10 mouse cellular contexts compared by ENCODE assay signal in genomic region chr1:134764831-134765458, GRCm38 (mm10).
DNase-seq lines count a peak whose midpoint lies in the region; ATAC-seq and TF ChIP-seq lines count a peak whose summit lies in the region.
"Had no signal": no experiment of that assay in that cellular context is flagged by ENCODE, and none has a peak within 500 bp of the region (broad histone marks: within the 10 kb centered on the region; RNA-seq: fewer than 3 reads in every experiment).

No protein-coding gene starts in this region.

- H3K27ac ChIP-seq in kidney, postnatal 0 days: peak overlapping the region; percentile 51
- H3K27ac ChIP-seq: forebrain, embryonic 13.5 days had no signal

- H3K4me3 ChIP-seq in kidney, postnatal 0 days (replicated peaks; ENCODE audit: low read depth, low read length): no peak overlapping the region
- H3K4me3 ChIP-seq: forebrain, embryonic 13.5 days had no signal

- no peak overlapping the region for H3K9ac ChIP-seq in kidney, postnatal 0 days (ENCODE audit: low read depth, low read length)
- H3K9ac ChIP-seq: forebrain, embryonic 13.5 days had no signal

- TF ChIP-seq CTCF in kidney, postnatal 0 days (IDR thresholded peaks at IDR 0.05; ENCODE audit: low read depth): no peak; the same call in 1 of the 2 replicates

- no peaks in the 10 kb centered on the region for H3K9me3 ChIP-seq in kidney, postnatal 0 days (replicated peaks; ENCODE audit: low read length)
- H3K9me3 ChIP-seq: forebrain, embryonic 13.5 days had no signal

- 13% methylated on average over 7 of the region's 7 CpGs for WGBS in kidney, postnatal 0 days

- H3K4me1 ChIP-seq in kidney, postnatal 0 days (replicated peaks; ENCODE audit: insufficient read depth, low read length): no peaks in the 10 kb centered on the region; the same call in 1 of the 2 replicates
- H3K4me1 ChIP-seq: forebrain, embryonic 13.5 days had no signal

- H3K36me3 ChIP-seq in kidney, postnatal 0 days (ENCODE audit: insufficient read depth, low read length): no peaks in the 10 kb centered on the region

- no peak overlapping the region for H3K4me2 ChIP-seq in kidney, postnatal 0 days (ENCODE audit: low read length)
- H3K4me2 ChIP-seq: forebrain, embryonic 13.5 days had no signal

- H3K27me3 ChIP-seq in kidney, postnatal 0 days (ENCODE audit: insufficient read depth, low read length): no peaks in the 10 kb centered on the region
- H3K27me3 ChIP-seq: forebrain, embryonic 13.5 days had no signal

- DNase-seq in cerebellum, adult 11-12 months: peak; percentile 1
- DNase-seq in cerebellum, adult 18-20 months: no peak
- DNase-seq in kidney, postnatal 0 days (ENCODE audit: low spot score): peak; percentile 87
- DNase-seq in kidney, postnatal 36 days: no peak
- peak; percentile 35 for DNase-seq in 3T3-L1 (ENCODE audit: low read depth, low spot score)
- DNase-seq in ovary, postnatal 36 days (ENCODE audit: low spot score): no peak
- DNase-seq: adrenal gland, postnatal 36 days had no signal

- peak; percentile 47; the same call in 1 of the 2 replicates for ATAC-seq in kidney, postnatal 0 days (replicated peaks; ENCODE audit: low FRiP score, low read depth)
- peak; percentile 50 for ATAC-seq in megakaryocyte progenitor cell, adult 5-6 weeks (replicated peaks; ENCODE audit: poor library complexity)
- no peak for ATAC-seq in inflammation-experienced regulatory T-cells, adult 6 months
- ATAC-seq: forebrain, embryonic 13.5 days had no signal

Comparison
In these comparisons a context has a peak if more than half of its experiments do, and no peak if none do; other contexts are left out.
1. DNase-seq: peak in cerebellum, adult 11-12 months (single experiment), kidney, postnatal 0 days (single experiment) and 3T3-L1 (single experiment); none in cerebellum, adult 18-20 months (0 of 2), kidney, postnatal 36 days (0 of 2) and ovary, postnatal 36 days (single experiment).